Mouse (Mus musculus): ENCODE measurements around the gene Rhof. TPM values are rescaled to one million over a fixed set of nuclear protein-coding genes. Genes with fewer than 3 reads are reported as not detected.

Gene Rhof
- polyA plus RNA-seq, 1 experiment = 13.4 TPM

DNA sequence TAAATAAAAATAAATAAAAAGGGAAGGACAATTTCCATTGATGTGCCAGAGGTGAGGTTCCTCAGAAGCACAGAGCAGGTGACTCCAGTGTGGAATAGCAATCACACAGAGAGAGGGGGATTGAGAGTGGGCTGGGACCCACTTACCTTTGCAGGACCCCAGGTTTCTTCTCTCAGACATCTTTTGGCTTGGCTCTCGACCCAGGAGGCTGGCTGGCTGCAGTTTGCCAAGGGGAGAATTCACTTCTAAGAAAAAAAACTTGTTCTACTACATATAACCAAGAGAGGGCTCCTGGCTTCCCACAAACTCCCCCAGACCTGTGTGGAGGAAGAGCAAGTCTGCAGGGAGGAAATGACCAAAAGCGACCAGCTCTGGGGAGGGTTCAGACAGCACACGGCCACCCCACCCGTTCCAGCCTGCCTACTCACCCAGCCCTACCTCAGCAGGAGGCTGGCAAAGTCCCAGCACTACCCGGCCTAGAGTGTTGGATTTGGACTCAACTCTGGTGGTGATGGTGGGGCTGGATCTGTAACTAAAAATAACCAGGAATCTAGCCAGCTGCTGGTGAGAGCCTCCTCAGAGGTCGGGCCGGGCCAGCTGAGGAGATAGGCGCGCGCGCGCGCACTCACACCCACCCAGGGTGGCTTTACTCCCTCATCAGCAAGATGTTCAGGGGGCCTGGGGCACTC is 1.8 kb upstream of the Rhof start:
- Histone ChIP-seq H3K27me3 (replicated peaks; ENCODE audit: control insufficient read depth, insufficient read depth, low read length) (no peaks in the 10 kb centered on the region), H3K27ac (ENCODE audit: insufficient read depth, low read depth, low read length) (peak overlapping the region; percentile 91; the same call in 1 of the 2 replicates), H3K36me3 (ENCODE audit: control insufficient read depth, insufficient read depth, low read length) (peaks cover 3% of the 10 kb centered on the region; the same call in 1 of the 2 replicates), H3K4me1 (ENCODE audit: control insufficient read depth, insufficient read depth, low read length) (peaks cover 31% of the 10 kb centered on the region), H3K4me3 (ENCODE audit: insufficient read depth, low read depth, low read length) (no peak overlapping the region)
- DNase-seq = peak; percentile 81
- WGBS = 7% methylated on average over 13 of the region's 13 CpGs
- TF ChIP-seq CTCF (conservative IDR thresholded peaks at IDR 0.05; ENCODE audit: insufficient read depth, insufficient read length, low read depth, low read length) (no peak), POLR2A (IDR thresholded peaks at IDR 0.05; ENCODE audit: low read depth, low read length) (no peak)

DNA sequence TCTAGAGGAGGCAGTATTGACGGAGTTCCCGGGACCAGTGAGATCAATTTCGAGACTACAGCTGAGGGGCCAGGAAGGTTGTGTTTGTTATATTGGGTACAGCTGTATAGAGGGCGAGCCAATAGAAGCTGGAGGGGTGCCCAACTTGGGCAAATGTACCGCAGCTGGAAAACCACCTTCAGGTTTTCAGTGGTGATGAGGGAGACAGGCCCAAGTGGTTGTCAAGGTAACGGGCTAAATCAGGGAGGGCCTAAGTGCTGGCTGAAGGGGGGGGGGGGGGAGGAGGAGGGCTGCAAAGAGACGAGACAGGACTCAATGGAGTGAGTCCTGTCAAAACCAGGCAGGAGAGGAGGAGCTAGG is 1.3 kb upstream of the Rhof start:
- no peak for DNase-seq

DNA sequence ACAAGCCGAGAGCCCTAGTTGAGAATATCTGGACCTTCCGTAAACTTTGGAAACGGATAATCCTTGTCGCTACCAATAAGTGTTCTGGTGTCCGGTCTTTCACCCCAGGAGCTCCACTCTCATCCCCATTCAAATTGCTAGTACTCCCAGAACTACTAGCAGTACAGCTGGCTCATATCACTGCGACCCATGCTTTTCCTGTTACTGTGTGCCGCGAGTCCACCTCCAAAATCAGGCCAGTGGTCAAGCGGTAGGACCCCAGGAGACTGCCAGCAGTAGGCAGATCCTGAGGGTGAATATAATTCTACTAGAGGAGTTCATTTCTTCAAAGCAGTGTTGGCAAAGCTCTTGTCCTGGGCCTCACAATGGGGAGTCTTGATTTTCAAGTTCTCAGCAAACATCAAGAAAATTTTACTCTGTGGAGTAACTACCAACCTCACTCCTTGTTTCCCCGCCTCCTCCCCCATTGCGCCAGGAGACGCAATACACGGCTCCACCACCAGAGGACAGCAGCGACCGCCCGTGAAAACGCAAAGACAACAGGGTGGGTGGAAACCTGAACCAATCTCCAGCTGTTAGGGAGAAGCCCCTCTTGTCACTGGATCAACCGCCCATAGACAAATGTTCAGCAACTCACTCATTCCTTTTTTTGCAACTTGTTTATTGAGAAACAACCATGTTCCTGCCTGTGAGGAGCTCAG is 741 bp upstream of the Rhof start:
- Histone ChIP-seq H3K4me1 (ENCODE audit: control insufficient read depth, insufficient read depth, low read length) (peaks cover 31% of the 10 kb centered on the region), H3K36me3 (ENCODE audit: control insufficient read depth, insufficient read depth, low read length) (peaks cover 3% of the 10 kb centered on the region; the same call in 1 of the 2 replicates), H3K27ac (ENCODE audit: insufficient read depth, low read depth, low read length) (no peak overlapping the region), H3K4me3 (ENCODE audit: insufficient read depth, low read depth, low read length) (no peak overlapping the region), H3K27me3 (replicated peaks; ENCODE audit: control insufficient read depth, insufficient read depth, low read length) (no peaks in the 10 kb centered on the region)
- DNase-seq = peak; percentile 91
- peak; percentile 98 for TF ChIP-seq CTCF (conservative IDR thresholded peaks at IDR 0.05; ENCODE audit: insufficient read depth, insufficient read length, low read depth, low read length)
- no peak for TF ChIP-seq POLR2A (IDR thresholded peaks at IDR 0.05; ENCODE audit: low read depth, low read length)
- WGBS = 17% methylated on average over 18 of the region's 18 CpGs

More for the DNA sequence above, 1.3 kb upstream of the Rhof start:
- TF ChIP-seq CTCF (conservative IDR thresholded peaks at IDR 0.05; ENCODE audit: insufficient read depth, insufficient read length, low read depth, low read length) = no peak
- TF ChIP-seq POLR2A (IDR thresholded peaks at IDR 0.05; ENCODE audit: low read depth, low read length) = no peak
- H3K27ac ChIP-seq (ENCODE audit: insufficient read depth, low read depth, low read length) = no peak overlapping the region
- WGBS = 36% methylated on average over 7 of the region's 7 CpGs
- no peaks in the 10 kb centered on the region for H3K27me3 ChIP-seq (replicated peaks; ENCODE audit: control insufficient read depth, insufficient read depth, low read length)
- H3K4me3 ChIP-seq (ENCODE audit: insufficient read depth, low read depth, low read length) = no peak overlapping the region
- peaks cover 31% of the 10 kb centered on the region for H3K4me1 ChIP-seq (ENCODE audit: control insufficient read depth, insufficient read depth, low read length)
- peaks cover 3% of the 10 kb centered on the region; the same call in 1 of the 2 replicates for H3K36me3 ChIP-seq (ENCODE audit: control insufficient read depth, insufficient read depth, low read length)

DNA sequence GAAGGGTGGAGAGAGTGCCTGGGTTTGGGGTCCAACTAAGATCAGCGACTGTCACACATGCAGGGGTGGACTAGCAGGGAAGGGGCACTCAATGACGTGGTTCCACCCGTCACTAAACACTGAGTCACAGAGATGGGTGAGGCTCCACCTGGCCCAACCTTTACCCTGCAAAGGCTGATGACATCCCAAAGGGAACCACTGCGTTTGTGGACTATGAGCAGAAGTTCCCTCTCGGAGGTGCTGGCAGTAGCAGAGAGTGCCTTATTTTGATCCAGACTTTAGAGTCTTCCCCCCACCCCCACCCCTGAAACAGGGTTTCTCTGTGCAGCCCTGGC is 1.7 kb downstream of the Rhof start:
- no peak for DNase-seq
- H3K4me3 ChIP-seq (ENCODE audit: insufficient read depth, low read depth, low read length) = no peak overlapping the region
- H3K27ac ChIP-seq (ENCODE audit: insufficient read depth, low read depth, low read length) = no peak overlapping the region
- H3K27me3 ChIP-seq (replicated peaks; ENCODE audit: control insufficient read depth, insufficient read depth, low read length) = no peaks in the 10 kb centered on the region
- WGBS = 86% methylated on average over 5 of the region's 5 CpGs
- peaks cover 18% of the 10 kb centered on the region; the same call in 1 of the 2 replicates for H3K4me1 ChIP-seq (ENCODE audit: control insufficient read depth, insufficient read depth, low read length)
- peaks cover 3% of the 10 kb centered on the region; the same call in 1 of the 2 replicates for H3K36me3 ChIP-seq (ENCODE audit: control insufficient read depth, insufficient read depth, low read length)
- TF ChIP-seq POLR2A (IDR thresholded peaks at IDR 0.05; ENCODE audit: low read depth, low read length) (no peak), CTCF (conservative IDR thresholded peaks at IDR 0.05; ENCODE audit: insufficient read depth, insufficient read length, low read depth, low read length) (no peak)

DNA sequence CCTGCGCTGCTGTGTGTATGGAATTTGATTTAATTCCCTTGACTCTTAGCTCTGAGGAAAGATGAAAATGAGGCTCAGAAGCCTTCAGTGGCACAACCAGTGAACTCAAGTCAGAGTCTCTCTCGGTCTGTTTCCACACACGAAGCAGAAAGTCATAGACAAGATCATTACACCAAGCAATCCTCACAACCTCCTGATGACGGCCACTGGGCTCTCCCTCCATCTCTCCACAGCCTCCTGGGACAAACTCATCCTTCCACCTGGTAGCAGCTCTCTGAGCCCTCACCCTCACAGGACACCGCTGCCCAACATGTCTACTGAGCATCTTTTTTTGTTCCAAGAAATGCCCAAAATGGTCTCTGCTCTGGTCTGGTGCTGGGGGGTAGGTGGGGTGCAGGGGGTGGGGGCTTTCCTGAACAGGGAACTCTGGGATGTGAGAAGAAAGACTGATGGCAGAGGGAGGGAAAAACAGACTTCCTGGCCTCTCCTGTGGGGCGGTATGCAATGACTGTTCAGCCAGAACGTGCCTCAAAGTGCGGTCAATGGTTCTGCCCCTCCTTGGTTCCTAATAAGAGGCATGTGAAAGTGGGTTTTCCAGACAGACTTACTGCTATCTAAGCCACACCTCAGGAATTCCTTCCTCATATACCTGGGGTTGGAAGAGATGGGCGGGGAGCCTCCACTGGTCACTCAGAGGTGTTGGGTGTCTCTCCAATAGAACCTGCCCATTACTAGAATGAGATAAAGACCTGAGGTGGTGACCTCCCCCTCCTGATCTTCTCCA is 2.3 kb downstream of the Rhof start:
- no peak for DNase-seq
- peaks cover 14% of the 10 kb centered on the region; the same call in 1 of the 2 replicates for H3K4me1 ChIP-seq (ENCODE audit: control insufficient read depth, insufficient read depth, low read length)
- no peak overlapping the region for H3K27ac ChIP-seq (ENCODE audit: insufficient read depth, low read depth, low read length)
- TF ChIP-seq POLR2A (IDR thresholded peaks at IDR 0.05; ENCODE audit: low read depth, low read length) (no peak), CTCF (conservative IDR thresholded peaks at IDR 0.05; ENCODE audit: insufficient read depth, insufficient read length, low read depth, low read length) (no peak)
- no peak overlapping the region for H3K4me3 ChIP-seq (ENCODE audit: insufficient read depth, low read depth, low read length)
- H3K36me3 ChIP-seq (ENCODE audit: control insufficient read depth, insufficient read depth, low read length) = peaks cover 3% of the 10 kb centered on the region; the same call in 1 of the 2 replicates
- 93% methylated on average over 9 of the region's 9 CpGs for WGBS
- no peaks in the 10 kb centered on the region for H3K27me3 ChIP-seq (replicated peaks; ENCODE audit: control insufficient read depth, insufficient read depth, low read length)

DNA sequence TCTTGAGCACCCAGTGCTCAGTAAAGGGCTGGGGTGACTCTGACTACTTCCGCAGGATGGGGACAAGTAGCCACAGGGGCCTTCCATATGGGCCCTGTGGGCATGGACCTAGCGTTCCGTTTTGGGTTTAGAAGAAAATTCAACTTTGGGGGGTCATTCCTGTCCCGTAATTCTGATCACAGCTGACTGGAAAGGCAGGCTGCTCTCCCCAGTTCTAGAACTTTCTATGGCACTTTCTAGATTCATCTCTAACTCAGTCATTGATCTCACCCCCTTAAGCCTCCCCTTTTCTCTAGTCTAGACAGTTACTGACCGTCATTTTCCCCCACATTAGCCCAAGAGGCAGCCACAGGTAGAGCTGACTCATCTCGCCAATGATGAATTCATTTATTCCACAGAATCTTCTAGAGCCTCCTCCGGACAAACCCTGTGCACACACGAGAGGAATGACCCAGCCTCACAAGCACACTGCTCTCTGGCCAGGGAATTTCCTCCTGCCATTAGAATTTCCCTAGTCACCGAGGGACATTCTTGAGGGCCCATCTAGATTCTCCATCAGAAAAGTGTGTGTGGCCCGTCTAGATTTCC is 3.2 kb downstream of the Rhof start:
- Histone ChIP-seq H3K27me3 (replicated peaks; ENCODE audit: control insufficient read depth, insufficient read depth, low read length) (no peaks in the 10 kb centered on the region), H3K27ac (ENCODE audit: insufficient read depth, low read depth, low read length) (no peak overlapping the region), H3K4me3 (ENCODE audit: insufficient read depth, low read depth, low read length) (no peak overlapping the region), H3K4me1 (ENCODE audit: control insufficient read depth, insufficient read depth, low read length) (peaks cover 4% of the 10 kb centered on the region; the same call in 1 of the 2 replicates), H3K36me3 (ENCODE audit: control insufficient read depth, insufficient read depth, low read length) (peaks cover 3% of the 10 kb centered on the region; the same call in 1 of the 2 replicates)
- no peak for DNase-seq
- TF ChIP-seq CTCF (conservative IDR thresholded peaks at IDR 0.05; ENCODE audit: insufficient read depth, insufficient read length, low read depth, low read length) = no peak
- TF ChIP-seq POLR2A (IDR thresholded peaks at IDR 0.05; ENCODE audit: low read depth, low read length) = no peak
- 83% methylated on average over 10 of the region's 10 CpGs for WGBS

Measured in kidney, adult 2 months (tissue).